Mouse (Mus musculus) bone marrow, adult 2 months (tissue): ENCODE measurements around the gene Pip4k2a. TPM values are rescaled to one million over a fixed set of nuclear protein-coding genes. Genes with fewer than 3 reads are reported as not detected.
"Not testable (repeated sequence)": the region's sequence is repeated elsewhere in the genome, so short reads cannot be mapped to it uniquely, and the experiment has no call there.

Experiments
- H3K27ac ChIP-seq: fragments of 200-500 bp; 2 replicates; pipeline ENCODE4 v1.5.1; 2012; ENCODE audit warnings: low read depth, mild to moderate bottlenecking, control low read depth, inconsistent platforms, low read length; ENCODE audit not compliant: control insufficient read depth, poor library complexity, insufficient read depth
- H3K4me1 ChIP-seq: fragments of 200-500 bp; 2 replicates; pipeline ENCODE4 v1.6.1; 2011; ENCODE audit warnings: low read length; ENCODE audit not compliant: control insufficient read depth, insufficient read depth
- H3K4me3 ChIP-seq: fragments of 200-500 bp; replicated peaks from 2 replicates; pipeline ENCODE3; 2011; ENCODE audit warnings: mild to moderate bottlenecking, low read depth, low read length, control low read depth; ENCODE audit not compliant: control insufficient read depth
- CTCF ChIP-seq: fragments of 200-500 bp; IDR thresholded peaks from 2 replicates; pipeline ENCODE4 v1.5.1; 2011; ENCODE audit warnings: low read length, control low read depth; ENCODE audit not compliant: control insufficient read depth, insufficient read depth
- POLR2A ChIP-seq: fragments of 200-500 bp; IDR thresholded peaks from 2 replicates; pipeline ENCODE4 v1.6.1; 2011; ENCODE audit warnings: low read depth, mild to moderate bottlenecking, control low read depth, low read length, borderline replicate concordance; ENCODE audit not compliant: control insufficient read depth
- WGBS: fragments of 180-500 bp; shearing (Covaris S2); methylation state at CpG from one replicate; pipeline ENCODE4 v1.1.7; 2018; 5-methylcytosine and 5-hydroxymethylcytosine counted together
- polyA plus RNA-seq: library from polyadenylated mRNA; stranded (reverse); fragments of >200 nt; gene quantifications from 2 replicates; pipeline ENCODE4 v1.2.4, GENCODE M21; 2011; ENCODE audit warnings: low replicate concordance; ENCODE audit not compliant: missing spikeins, insufficient read depth, insufficient read length

The Pip4k2a gene
- polyA plus RNA-seq, result 37.2 and 46.7 TPM in 2 replicates

GRCm38 (mm10) chr2:18998054-18998478 lies at the start of gene Pip4k2a, which contains the start of gene 4930426L09Rik:
TSS of gene Pip4k2a (minus strand) at chr2:18998126.
TSS of gene 4930426L09Rik (plus strand) at chr2:18998343.
- WGBS, result under 1% methylated on average over 66 of the region's 66 CpGs
- H3K4me1 ChIP-seq, result no peaks in the 10 kb centered on the region; the same call in 1 of the 2 replicates
- TF ChIP-seq POLR2A (peak; percentile 98), CTCF (0 out of 2 replicates have a peak, but pooled peaks have one; percentile 1)
- H3K27ac ChIP-seq, result peak within 1 kb of the TSS; percentile 100
- peak within 1 kb of the TSS; percentile 94 for H3K4me3 ChIP-seq

- WGBS, result 55% methylated on average over 4 of the region's 4 CpGs
- Histone ChIP-seq H3K27ac (0 out of 2 replicates have a peak overlapping the region, but pooled peaks have one; percentile 32), H3K4me1 (no peaks in the 10 kb centered on the region), H3K4me3 (no peak overlapping the region)
- TF ChIP-seq CTCF (no peak), POLR2A (no peak)
These were observed 40.1 kb upstream of the Pip4k2a start for GRCm38 (mm10) chr2:19037907-19038570.

- Histone ChIP-seq H3K4me3 (no peak overlapping the region), H3K27ac (no peak overlapping the region), H3K4me1 (no peaks in the 10 kb centered on the region)
- WGBS, result 71% methylated on average over 4 of the region's 4 CpGs
- TF ChIP-seq POLR2A, result no peak
- TF ChIP-seq CTCF, result no peak
These were observed 39.5 kb upstream of the Pip4k2a start for GRCm38 (mm10) chr2:19037430-19037829.

GRCm38 (mm10) chr2:19024807-19025206 lies 26.9 kb upstream of the Pip4k2a start:
- no peaks in the 10 kb centered on the region for H3K4me1 ChIP-seq
- TF ChIP-seq CTCF, result no peak
- no peak for TF ChIP-seq POLR2A
- 83% methylated on average over 2 of the region's 2 CpGs for WGBS
- H3K27ac ChIP-seq, result no peak overlapping the region
- no peak overlapping the region for H3K4me3 ChIP-seq

GRCm38 (mm10) chr2:19018034-19018433 lies 20.1 kb upstream of the Pip4k2a start:
- Histone ChIP-seq H3K4me1 (no peaks in the 10 kb centered on the region), H3K4me3 (no peak overlapping the region), H3K27ac (no peak overlapping the region)
- WGBS, result 82% methylated on average over 2 of the region's 2 CpGs
- TF ChIP-seq POLR2A, result no peak

- H3K4me3 ChIP-seq, result no peak overlapping the region
- 91% methylated on average over 1 of the region's 1 CpGs for WGBS
- no peak for TF ChIP-seq POLR2A
- no peak for TF ChIP-seq CTCF
- no peaks in the 10 kb centered on the region for H3K4me1 ChIP-seq
- no peak overlapping the region for H3K27ac ChIP-seq
These were observed 18.9 kb upstream of the Pip4k2a start for GRCm38 (mm10) chr2:19016839-19017238.

GRCm38 (mm10) chr2:19016348-19016747 lies 18.4 kb upstream of the Pip4k2a start:
- 89% methylated on average over 5 of the region's 5 CpGs for WGBS
- Histone ChIP-seq H3K4me3 (no peak overlapping the region), H3K4me1 (no peaks in the 10 kb centered on the region), H3K27ac (no peak overlapping the region)
- TF ChIP-seq POLR2A (no peak), CTCF (no peak)

GRCm38 (mm10) chr2:19011443-19011842 lies 13.5 kb upstream of the Pip4k2a start:
- TF ChIP-seq POLR2A, result no peak
- TF ChIP-seq CTCF, result no peak
- H3K27ac ChIP-seq, result peak overlapping the region; percentile 34; the same call in 1 of the 2 replicates
- peaks cover 2% of the 10 kb centered on the region for H3K4me1 ChIP-seq
- no peak overlapping the region for H3K4me3 ChIP-seq
- 29% methylated on average over 6 of the region's 6 CpGs for WGBS

GRCm38 (mm10) chr2:19010541-19010940 lies 12.6 kb upstream of the Pip4k2a start:
- 57% methylated on average over 1 of the region's 1 CpGs for WGBS
- not testable (repeated sequence) for H3K4me1 ChIP-seq, H3K27ac ChIP-seq, H3K4me3 ChIP-seq
